Mouse (Mus musculus) thymus, postnatal 36 days (tissue): Measurements from ENCODE around the gene Gpc3.
"Not testable (repeated sequence)": the region's sequence is repeated elsewhere in the genome, so short reads cannot be mapped to it uniquely, and the experiment has no call there.

Experiments
- DNase-seq, 2 experiments: peaks; one replicate each; pipeline ENCODE4 v3.0.0; 2022; ENCODE audit warnings: mixed read lengths in 2 of 2

Gene Gpc3

DNA sequence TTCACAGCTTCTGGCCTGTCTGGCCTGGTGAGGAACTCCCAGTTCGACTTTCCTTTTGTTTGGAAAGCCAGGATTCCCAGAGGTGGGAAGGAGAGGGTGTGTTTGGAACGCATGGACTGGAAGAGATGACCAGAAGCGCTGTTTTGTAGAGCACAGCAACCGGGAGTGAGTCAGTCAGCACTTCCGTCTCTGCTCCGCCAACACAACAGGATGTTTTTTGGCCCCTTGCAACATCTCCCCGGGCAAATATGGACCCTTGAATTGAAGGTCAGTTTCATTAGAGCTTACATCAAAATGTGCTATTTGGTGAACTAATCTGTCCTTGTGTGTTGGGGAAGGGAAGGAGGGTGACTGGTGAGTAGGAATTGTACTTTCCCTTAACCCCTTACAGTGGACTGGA, 340.7 kb downstream of the Gpc3 start:
- DNase-seq: no peak

GRCm38 (mm10) chrX:52261991-52262390, 351.8 kb downstream of the Gpc3 start:
- no peak for DNase-seq

DNA sequence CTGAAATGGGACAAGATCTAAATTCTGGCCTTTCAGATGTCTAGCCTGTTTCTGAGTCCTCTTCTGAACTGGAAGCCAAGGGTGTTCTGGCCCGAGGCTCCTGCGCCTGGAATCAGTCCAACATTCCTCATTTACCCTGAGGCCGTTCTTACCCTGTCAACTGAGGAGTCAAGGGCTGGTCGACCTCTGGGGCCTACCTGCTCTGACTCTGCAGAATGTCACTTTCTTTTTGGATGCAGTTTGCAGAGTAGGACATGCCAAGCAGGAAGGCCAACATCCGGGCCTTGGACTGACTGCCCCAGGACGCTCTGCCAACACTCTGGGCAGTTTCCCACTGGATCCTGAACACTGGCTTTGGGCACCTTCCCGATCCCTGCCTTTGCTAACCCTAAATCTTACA, 352.2 kb downstream of the Gpc3 start:
- no peak for DNase-seq

GRCm38 (mm10) chrX:52259771-52260170, 354.0 kb downstream of the Gpc3 start:
- not testable (repeated sequence) for DNase-seq

GRCm38 (mm10) chrX:52254526-52254925, 359.2 kb downstream of the Gpc3 start:
- no peak for DNase-seq

DNA sequence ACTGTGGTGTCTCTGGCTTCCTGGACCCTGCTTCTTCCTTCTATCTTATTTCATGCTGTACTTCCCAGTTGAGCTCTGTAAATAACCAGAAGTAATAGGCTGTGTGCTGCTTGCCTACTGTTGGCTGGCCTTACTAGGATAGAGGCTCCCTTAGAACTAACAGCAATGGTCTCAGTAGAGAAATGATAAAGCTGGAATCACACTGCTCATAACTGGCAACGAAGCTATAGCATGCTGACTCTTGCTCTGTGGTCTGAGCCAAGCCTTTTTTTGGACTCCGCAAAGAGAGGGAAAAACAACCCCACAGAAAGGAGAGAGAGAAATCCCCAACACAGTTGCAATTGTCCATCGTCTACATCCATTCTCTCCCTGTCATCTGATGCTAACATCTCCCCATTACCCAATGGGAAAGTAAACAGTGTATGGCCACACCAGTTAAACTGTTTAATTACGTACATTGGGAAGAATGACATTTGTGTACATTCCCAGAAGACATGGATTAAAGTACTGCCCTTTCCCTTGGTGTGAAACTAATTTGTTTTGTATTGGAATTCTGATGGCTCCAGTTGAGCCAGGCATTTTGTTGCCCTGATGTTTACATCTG, 368.0 kb downstream of the Gpc3 start:
- DNase-seq: no peak

GRCm38 (mm10) chrX:52237470-52237869, 376.3 kb downstream of the Gpc3 start:
- no peak for DNase-seq

- DNase-seq: no peak
These were observed 381.8 kb downstream of the Gpc3 start for GRCm38 (mm10) chrX:52231984-52232383.

GRCm38 (mm10) chrX:52230711-52231110, 383.0 kb downstream of the Gpc3 start:
- DNase-seq: no peak
